Mouse (Mus musculus): ENCODE data around the gene Plac9a. TPM values are rescaled to one million over a fixed set of nuclear protein-coding genes. Genes with fewer than 3 reads are reported as not detected.
"Not testable (repeated sequence)": the region's sequence is repeated elsewhere in the genome, so short reads cannot be mapped to it uniquely, and the experiment has no call there.

Plac9a gene
- polyA plus RNA-seq, 1 experiment from 2014 or later, result not detected

GRCm38 (mm10) chr14:25905243-25905642, 2.3 kb upstream of the Plac9a start:
- H3K4me2 ChIP-seq (ENCODE audit: low read length); DNase-seq (ENCODE audit: low spot score); H3K4me3 ChIP-seq (ENCODE audit: low read depth, low read length); ATAC-seq (replicated peaks; ENCODE audit: low FRiP score, low TSS enrichment, low read depth); H3K9me3 ChIP-seq (ENCODE audit: control insufficient read depth, low read length); H3K27me3 ChIP-seq (replicated peaks; ENCODE audit: control insufficient read depth, insufficient read depth, low read length); H3K9ac ChIP-seq (ENCODE audit: low read length); H3K4me1 ChIP-seq (replicated peaks; ENCODE audit: control insufficient read depth, insufficient read depth, low read length); H3K36me3 ChIP-seq (ENCODE audit: control insufficient read depth, insufficient read depth, low read length); H3K27ac ChIP-seq (ENCODE audit: low read depth): not testable (repeated sequence)
- whole genome bisulfite sequencing, result 82% methylated on average over 1 of the region's 5 CpGs

- not testable (repeated sequence) for H3K27ac ChIP-seq (ENCODE audit: low read depth); H3K36me3 ChIP-seq (ENCODE audit: control insufficient read depth, insufficient read depth, low read length); H3K27me3 ChIP-seq (replicated peaks; ENCODE audit: control insufficient read depth, insufficient read depth, low read length); DNase-seq (ENCODE audit: low spot score); H3K4me3 ChIP-seq (ENCODE audit: low read depth, low read length); H3K9me3 ChIP-seq (ENCODE audit: control insufficient read depth, low read length); ATAC-seq (replicated peaks; ENCODE audit: low FRiP score, low TSS enrichment, low read depth); H3K9ac ChIP-seq (ENCODE audit: low read length); H3K4me2 ChIP-seq (ENCODE audit: low read length); H3K4me1 ChIP-seq (replicated peaks; ENCODE audit: control insufficient read depth, insufficient read depth, low read length)
- WGBS, result no CpG with 5 or more reads among the region's 7 CpGs
Observed at GRCm38 (mm10) chr14:25895686-25896085, 7.2 kb downstream of the Plac9a start.

- H3K27ac ChIP-seq (ENCODE audit: low read depth); H3K4me1 ChIP-seq (replicated peaks; ENCODE audit: control insufficient read depth, insufficient read depth, low read length); H3K27me3 ChIP-seq (replicated peaks; ENCODE audit: control insufficient read depth, insufficient read depth, low read length); H3K36me3 ChIP-seq (ENCODE audit: control insufficient read depth, insufficient read depth, low read length); H3K9me3 ChIP-seq (ENCODE audit: control insufficient read depth, low read length); DNase-seq (ENCODE audit: low spot score); H3K9ac ChIP-seq (ENCODE audit: low read length); H3K4me3 ChIP-seq (ENCODE audit: low read depth, low read length); H3K4me2 ChIP-seq (ENCODE audit: low read length): not testable (repeated sequence)
- WGBS, result no CpG with 5 or more reads among the region's 3 CpGs
- peak; percentile 58; the same call in 1 of the 2 replicates for ATAC-seq (replicated peaks; ENCODE audit: low FRiP score, low TSS enrichment, low read depth)
Observed at GRCm38 (mm10) chr14:25894566-25894965, 8.3 kb downstream of the Plac9a start.

- not testable (repeated sequence) for ATAC-seq (replicated peaks; ENCODE audit: low FRiP score, low TSS enrichment, low read depth); H3K4me3 ChIP-seq (ENCODE audit: low read depth, low read length); H3K27ac ChIP-seq (ENCODE audit: low read depth); H3K27me3 ChIP-seq (replicated peaks; ENCODE audit: control insufficient read depth, insufficient read depth, low read length); H3K9ac ChIP-seq (ENCODE audit: low read length); DNase-seq (ENCODE audit: low spot score); H3K4me1 ChIP-seq (replicated peaks; ENCODE audit: control insufficient read depth, insufficient read depth, low read length); H3K9me3 ChIP-seq (ENCODE audit: control insufficient read depth, low read length); H3K36me3 ChIP-seq (ENCODE audit: control insufficient read depth, insufficient read depth, low read length); H3K4me2 ChIP-seq (ENCODE audit: low read length)
- no CpG with 5 or more reads among the region's 12 CpGs for WGBS
Observed at GRCm38 (mm10) chr14:25885886-25886285, 17.0 kb downstream of the Plac9a start.

GRCm38 (mm10) chr14:25881769-25882168, 21.1 kb downstream of the Plac9a start:
- H3K36me3 ChIP-seq (ENCODE audit: control insufficient read depth, insufficient read depth, low read length); H3K4me3 ChIP-seq (ENCODE audit: low read depth, low read length); H3K27me3 ChIP-seq (replicated peaks; ENCODE audit: control insufficient read depth, insufficient read depth, low read length); DNase-seq (ENCODE audit: low spot score); H3K9ac ChIP-seq (ENCODE audit: low read length); H3K9me3 ChIP-seq (ENCODE audit: control insufficient read depth, low read length); H3K4me1 ChIP-seq (replicated peaks; ENCODE audit: control insufficient read depth, insufficient read depth, low read length); H3K27ac ChIP-seq (ENCODE audit: low read depth); ATAC-seq (replicated peaks; ENCODE audit: low FRiP score, low TSS enrichment, low read depth); H3K4me2 ChIP-seq (ENCODE audit: low read length): not testable (repeated sequence)
- WGBS, result no CpG with 5 or more reads among the region's 9 CpGs

- ATAC-seq (replicated peaks; ENCODE audit: low FRiP score, low TSS enrichment, low read depth); DNase-seq (ENCODE audit: low spot score); H3K9ac ChIP-seq (ENCODE audit: low read length); H3K27ac ChIP-seq (ENCODE audit: low read depth); H3K4me3 ChIP-seq (ENCODE audit: low read depth, low read length); H3K4me2 ChIP-seq (ENCODE audit: low read length); H3K9me3 ChIP-seq (ENCODE audit: control insufficient read depth, low read length); H3K27me3 ChIP-seq (replicated peaks; ENCODE audit: control insufficient read depth, insufficient read depth, low read length); H3K4me1 ChIP-seq (replicated peaks; ENCODE audit: control insufficient read depth, insufficient read depth, low read length); H3K36me3 ChIP-seq (ENCODE audit: control insufficient read depth, insufficient read depth, low read length): not testable (repeated sequence)
- no CpG with 5 or more reads among the region's 7 CpGs for WGBS
Observed at GRCm38 (mm10) chr14:25876640-25877039, 26.3 kb downstream of the Plac9a start.

GRCm38 (mm10) chr14:25872461-25873415, 30.2 kb downstream of the Plac9a start:
- no peaks in the 10 kb centered on the region for H3K9me3 ChIP-seq (ENCODE audit: control insufficient read depth, low read length)
- no peak overlapping the region for H3K27ac ChIP-seq (ENCODE audit: low read depth)
- 74% methylated on average over 8 of the region's 8 CpGs for WGBS
- no peak overlapping the region for H3K9ac ChIP-seq (ENCODE audit: low read length)
- DNase-seq (ENCODE audit: low spot score), result no peak
- no peak overlapping the region for H3K4me3 ChIP-seq (ENCODE audit: low read depth, low read length)
- no peak for ATAC-seq (replicated peaks; ENCODE audit: low FRiP score, low TSS enrichment, low read depth)
- no peaks in the 10 kb centered on the region for H3K27me3 ChIP-seq (replicated peaks; ENCODE audit: control insufficient read depth, insufficient read depth, low read length)
- 0 out of 2 replicates have a peak, but pooled peaks cover 4% of the 10 kb centered on the region for H3K36me3 ChIP-seq (ENCODE audit: control insufficient read depth, insufficient read depth, low read length)
- H3K4me2 ChIP-seq (ENCODE audit: low read length), result no peak overlapping the region
- 0 out of 2 replicates have a peak, but pooled peaks cover 7% of the 10 kb centered on the region for H3K4me1 ChIP-seq (replicated peaks; ENCODE audit: control insufficient read depth, insufficient read depth, low read length)

- WGBS, result 65% methylated on average over 9 of the region's 9 CpGs
- Histone ChIP-seq H3K9ac (ENCODE audit: low read length) (no peak overlapping the region), H3K27ac (ENCODE audit: low read depth) (no peak overlapping the region), H3K36me3 (ENCODE audit: control insufficient read depth, insufficient read depth, low read length) (no peaks in the 10 kb centered on the region), H3K4me2 (ENCODE audit: low read length) (no peak overlapping the region), H3K4me3 (ENCODE audit: low read depth, low read length) (no peak overlapping the region), H3K9me3 (ENCODE audit: control insufficient read depth, low read length) (no peaks in the 10 kb centered on the region), H3K4me1 (replicated peaks; ENCODE audit: control insufficient read depth, insufficient read depth, low read length) (peaks cover 7% of the 10 kb centered on the region; the same call in 1 of the 2 replicates), H3K27me3 (replicated peaks; ENCODE audit: control insufficient read depth, insufficient read depth, low read length) (no peaks in the 10 kb centered on the region)
- DNase-seq (ENCODE audit: low spot score) (no peak), ATAC-seq (replicated peaks; ENCODE audit: low FRiP score, low TSS enrichment, low read depth) (no peak)
Observed at GRCm38 (mm10) chr14:25869135-25869878, 33.6 kb downstream of the Plac9a start.

All from intestine, embryonic 14.5 days (tissue).